Mouse (Mus musculus) heart, embryonic 13.5 days (tissue): ENCODE results near the gene Sav1. TPM values are rescaled to one million over a fixed set of nuclear protein-coding genes. Genes with fewer than 3 reads are reported as not detected.

Experiments
- polyA plus RNA-seq: library from polyadenylated mRNA; unstranded; fragments of >200 nt; fragmentation: Nextera tagmentation; extraction: Ambion mirVana; gene quantifications from 2 replicates; pipeline ENCODE4 v1.2.1, GENCODE M21; 2015

Sav1 gene
- polyA plus RNA-seq, 1 experiment from 2014 or later, result 2.8 TPM

Other genes starting within 250 kb of the Sav1 start
- 4.6 and 6.8 TPM in 2 replicates for gene Cdkl1, start 195.7 kb downstream of the Sav1 start, polyA plus RNA-seq
- 6.2 and 7.5 TPM in 2 replicates for gene Atl1, start 94.4 kb downstream of the Sav1 start, polyA plus RNA-seq
- gene Map4k5, start 93.8 kb downstream of the Sav1 start, polyA plus RNA-seq, result 25.5 and 27.0 TPM in 2 replicates
- 6.0 and 7.1 TPM in 2 replicates for gene Nin, start 126.7 kb upstream of the Sav1 start, polyA plus RNA-seq
- gene Abhd12b, start 167.1 kb upstream of the Sav1 start, polyA plus RNA-seq, result not detected in 2 replicates
- 27.7 and 30.6 TPM in 2 replicates for gene Pygl, start 244.5 kb upstream of the Sav1 start, polyA plus RNA-seq